Mouse (Mus musculus): ENCODE measurements around the gene Mical3. TPM values are rescaled to one million over a fixed set of nuclear protein-coding genes. Genes with fewer than 3 reads are reported as not detected.
"Not testable (repeated sequence)": the region's sequence is repeated elsewhere in the genome, so short reads cannot be mapped to it uniquely, and the experiment has no call there.

Gene Mical3
- polyA plus RNA-seq, 1 experiment = 16.2 TPM

- WGBS = 45% methylated on average over 13 of the region's 13 CpGs
- Histone ChIP-seq H3K27ac (ENCODE audit: control insufficient read depth, insufficient read depth, low read length) (peak overlapping the region; percentile 23; the same call in 1 of the 2 replicates), H3K27me3 (ENCODE audit: control insufficient read depth, insufficient read depth, low read length) (no peaks in the 10 kb centered on the region), H3K4me3 (ENCODE audit: control insufficient read depth, insufficient read depth, low read length) (no peak overlapping the region), H3K36me3 (ENCODE audit: control insufficient read depth, insufficient read depth, low read length) (no peaks in the 10 kb centered on the region), H3K4me1 (replicated peaks; ENCODE audit: control insufficient read depth, insufficient read depth, low read length) (peaks cover 41% of the 10 kb centered on the region)
- TF ChIP-seq POLR2A (IDR thresholded peaks at IDR 0.05; ENCODE audit: control insufficient read depth, extremely low read depth, insufficient read depth, low read length, poor library complexity) = no peak
- TF ChIP-seq CTCF (IDR thresholded peaks at IDR 0.05; ENCODE audit: borderline replicate concordance, control insufficient read depth, extremely low read depth, insufficient read depth, low read length, poor library complexity) = 0 out of 2 replicates have a peak, but pooled peaks have one; percentile 32
- DNase-seq = peak; percentile 37
These were observed 219.4 kb downstream of the Mical3 start for GRCm38 (mm10) chr6:120911213-120912007.

- TF ChIP-seq CTCF (IDR thresholded peaks at IDR 0.05; ENCODE audit: borderline replicate concordance, control insufficient read depth, extremely low read depth, insufficient read depth, low read length, poor library complexity) (no peak), POLR2A (IDR thresholded peaks at IDR 0.05; ENCODE audit: control insufficient read depth, extremely low read depth, insufficient read depth, low read length, poor library complexity) (no peak)
- 94% methylated on average over 3 of the region's 3 CpGs for WGBS
These were observed 221.3 kb downstream of the Mical3 start for GRCm38 (mm10) chr6:120909501-120909900.

GRCm38 (mm10) chr6:120907876-120908597 is 222.8 kb downstream of the Mical3 start:
- not testable (repeated sequence) for DNase-seq; H3K4me3 ChIP-seq (ENCODE audit: control insufficient read depth, insufficient read depth, low read length); H3K36me3 ChIP-seq (ENCODE audit: control insufficient read depth, insufficient read depth, low read length); H3K27me3 ChIP-seq (ENCODE audit: control insufficient read depth, insufficient read depth, low read length); H3K27ac ChIP-seq (ENCODE audit: control insufficient read depth, insufficient read depth, low read length)
- H3K4me1 ChIP-seq (replicated peaks; ENCODE audit: control insufficient read depth, insufficient read depth, low read length) = peaks cover 17% of the 10 kb centered on the region
- 86% methylated on average over 10 of the region's 10 CpGs for WGBS

More at GRCm38 (mm10) chr6:120909501-120909900, 221.3 kb downstream of the Mical3 start:
- no peak for DNase-seq
- Histone ChIP-seq H3K36me3 (ENCODE audit: control insufficient read depth, insufficient read depth, low read length) (no peaks in the 10 kb centered on the region), H3K27ac (ENCODE audit: control insufficient read depth, insufficient read depth, low read length) (no peak overlapping the region), H3K27me3 (ENCODE audit: control insufficient read depth, insufficient read depth, low read length) (no peaks in the 10 kb centered on the region), H3K4me3 (ENCODE audit: control insufficient read depth, insufficient read depth, low read length) (no peak overlapping the region), H3K4me1 (replicated peaks; ENCODE audit: control insufficient read depth, insufficient read depth, low read length) (peaks cover 28% of the 10 kb centered on the region)

GRCm38 (mm10) chr6:120906521-120906920 is 224.3 kb downstream of the Mical3 start:
- WGBS = 95% methylated on average over 6 of the region's 6 CpGs
- H3K27me3 ChIP-seq (ENCODE audit: control insufficient read depth, insufficient read depth, low read length) = no peaks in the 10 kb centered on the region
- no peak overlapping the region for H3K4me3 ChIP-seq (ENCODE audit: control insufficient read depth, insufficient read depth, low read length)
- peaks cover 16% of the 10 kb centered on the region for H3K4me1 ChIP-seq (replicated peaks; ENCODE audit: control insufficient read depth, insufficient read depth, low read length)
- TF ChIP-seq POLR2A (IDR thresholded peaks at IDR 0.05; ENCODE audit: control insufficient read depth, extremely low read depth, insufficient read depth, low read length, poor library complexity) (no peak), CTCF (IDR thresholded peaks at IDR 0.05; ENCODE audit: borderline replicate concordance, control insufficient read depth, extremely low read depth, insufficient read depth, low read length, poor library complexity) (no peak)
- H3K27ac ChIP-seq (ENCODE audit: control insufficient read depth, insufficient read depth, low read length) = no peak overlapping the region
- DNase-seq = no peak
- no peaks in the 10 kb centered on the region for H3K36me3 ChIP-seq (ENCODE audit: control insufficient read depth, insufficient read depth, low read length)

- Histone ChIP-seq H3K27ac (ENCODE audit: control insufficient read depth, insufficient read depth, low read length) (no peak overlapping the region), H3K4me3 (ENCODE audit: control insufficient read depth, insufficient read depth, low read length) (no peak overlapping the region), H3K27me3 (ENCODE audit: control insufficient read depth, insufficient read depth, low read length) (no peaks in the 10 kb centered on the region), H3K4me1 (replicated peaks; ENCODE audit: control insufficient read depth, insufficient read depth, low read length) (peaks cover 9% of the 10 kb centered on the region), H3K36me3 (ENCODE audit: control insufficient read depth, insufficient read depth, low read length) (no peaks in the 10 kb centered on the region)
- TF ChIP-seq CTCF (IDR thresholded peaks at IDR 0.05; ENCODE audit: borderline replicate concordance, control insufficient read depth, extremely low read depth, insufficient read depth, low read length, poor library complexity) = no peak
- no peak for TF ChIP-seq POLR2A (IDR thresholded peaks at IDR 0.05; ENCODE audit: control insufficient read depth, extremely low read depth, insufficient read depth, low read length, poor library complexity)
- 98% methylated on average over 5 of the region's 5 CpGs for WGBS
- DNase-seq = no peak
These were observed 225.7 kb downstream of the Mical3 start for GRCm38 (mm10) chr6:120905111-120905510.

- Histone ChIP-seq H3K36me3 (ENCODE audit: control insufficient read depth, insufficient read depth, low read length) (no peaks in the 10 kb centered on the region), H3K4me1 (replicated peaks; ENCODE audit: control insufficient read depth, insufficient read depth, low read length) (peaks cover 9% of the 10 kb centered on the region), H3K27ac (ENCODE audit: control insufficient read depth, insufficient read depth, low read length) (no peak overlapping the region), H3K4me3 (ENCODE audit: control insufficient read depth, insufficient read depth, low read length) (no peak overlapping the region), H3K27me3 (ENCODE audit: control insufficient read depth, insufficient read depth, low read length) (no peaks in the 10 kb centered on the region)
- TF ChIP-seq CTCF (IDR thresholded peaks at IDR 0.05; ENCODE audit: borderline replicate concordance, control insufficient read depth, extremely low read depth, insufficient read depth, low read length, poor library complexity) (no peak), POLR2A (IDR thresholded peaks at IDR 0.05; ENCODE audit: control insufficient read depth, extremely low read depth, insufficient read depth, low read length, poor library complexity) (no peak)
- 93% methylated on average over 11 of the region's 11 CpGs for WGBS
- DNase-seq = no peak
These were observed 226.8 kb downstream of the Mical3 start for GRCm38 (mm10) chr6:120903961-120904360.

All from thymus, adult 2 months (tissue).